Mouse (Mus musculus): ENCODE data around the gene Rrm1.
A peak's percentile ranks its signal among the peaks of the same experiment; 100 is the strongest.
"Not testable (repeated sequence)": the region's sequence is repeated elsewhere in the genome, so short reads cannot be mapped to it uniquely, and the experiment has no call there.

The Rrm1 gene

GRCm38 (mm10) chr7:102478926-102479325 lies 37.4 kb downstream of the Rrm1 start:
- DNase-seq: no peak

- DNase-seq: no peak
Measured at GRCm38 (mm10) chr7:102479368-102480078, 38.0 kb downstream of the Rrm1 start.

GRCm38 (mm10) chr7:102480821-102481220 lies 39.3 kb downstream of the Rrm1 start:
- DNase-seq: no peak

GRCm38 (mm10) chr7:102481579-102481978 lies 40.1 kb downstream of the Rrm1 start, which contains the start of gene Olfr543:
TSS of gene Olfr543 (minus strand) at chr7:102481679.
- DNase-seq: no peak

- DNase-seq: no peak
Measured at GRCm38 (mm10) chr7:102483665-102484064, 42.2 kb downstream of the Rrm1 start.

- DNase-seq: not testable (repeated sequence)
Measured at GRCm38 (mm10) chr7:102484766-102485165, 43.3 kb downstream of the Rrm1 start.

- DNase-seq: no peak
Measured at GRCm38 (mm10) chr7:102486105-102486504, 44.6 kb downstream of the Rrm1 start.

- DNase-seq: no peak
Measured at GRCm38 (mm10) chr7:102488161-102488560, 46.7 kb downstream of the Rrm1 start, which contains the start of gene Olfr544. TSS of gene Olfr544 (minus strand) at chr7:102488313.

- DNase-seq: not testable (repeated sequence)
Measured at GRCm38 (mm10) chr7:102494416-102494815, 52.9 kb downstream of the Rrm1 start.

- DNase-seq: no peak
Measured at GRCm38 (mm10) chr7:102499473-102499872, 58.0 kb downstream of the Rrm1 start, which contains the start of gene Olfr545. TSS of gene Olfr545 (minus strand) at chr7:102499573.

GRCm38 (mm10) chr7:102501986-102502385 lies 60.5 kb downstream of the Rrm1 start:
- DNase-seq: no peak

GRCm38 (mm10) chr7:102506848-102507247 lies 65.4 kb downstream of the Rrm1 start:
- DNase-seq: peak; percentile 59

GRCm38 (mm10) chr7:102508066-102508465 lies 66.6 kb downstream of the Rrm1 start:
- no peak for DNase-seq

- no peak for DNase-seq
Measured at GRCm38 (mm10) chr7:102508666-102509065, 67.2 kb downstream of the Rrm1 start.

- DNase-seq: no peak
Measured at GRCm38 (mm10) chr7:102509726-102510125, 68.2 kb downstream of the Rrm1 start.

GRCm38 (mm10) chr7:102511927-102512326 lies 70.4 kb downstream of the Rrm1 start:
- DNase-seq: no peak

- peak; percentile 88 for DNase-seq
Measured at GRCm38 (mm10) chr7:102512814-102513435, 71.4 kb downstream of the Rrm1 start.

- no peak for DNase-seq
Measured at GRCm38 (mm10) chr7:102514144-102514543, 72.6 kb downstream of the Rrm1 start.

GRCm38 (mm10) chr7:102516261-102517050 lies 75.0 kb downstream of the Rrm1 start:
- DNase-seq: no peak

GRCm38 (mm10) chr7:102517051-102517335 lies 75.5 kb downstream of the Rrm1 start:
- DNase-seq: no peak

Measured in right cerebral cortex, postnatal 25 days (tissue).